9 mouse cellular contexts compared by ENCODE assay signal in genomic region chr11:63413106-63413505, GRCm38 (mm10).
DNase-seq lines count a peak whose midpoint lies in the region; ATAC-seq and TF ChIP-seq lines count a peak whose summit lies in the region.
"Had no signal": no experiment of that assay in that cellular context is flagged by ENCODE, and none has a peak within 500 bp of the region (broad histone marks: within the 10 kb centered on the region; RNA-seq: fewer than 3 reads in every experiment).

No protein-coding gene starts in this region.

- no peak overlapping the region for H3K27ac ChIP-seq in kidney, embryonic 15.5 days
- no peak overlapping the region for H3K27ac ChIP-seq in heart, postnatal 0 days (ENCODE audit: low read depth)
- H3K27ac ChIP-seq in limb, embryonic 14.5 days (replicated peaks; ENCODE audit: low read depth, low read length): no peak overlapping the region
- H3K27ac ChIP-seq in neural tube, embryonic 14.5 days (ENCODE audit: low read depth, low read length): no peak overlapping the region

- H3K9ac ChIP-seq in kidney, embryonic 15.5 days: peak overlapping the region; percentile 4; the same call in 1 of the 2 replicates
- H3K9ac ChIP-seq in heart, postnatal 0 days (replicated peaks; ENCODE audit: low read depth, low read length): no peak overlapping the region
- peak overlapping the region; percentile 29 for H3K9ac ChIP-seq in limb, embryonic 14.5 days (ENCODE audit: low read depth, low read length, severe bottlenecking)
- no peak overlapping the region for H3K9ac ChIP-seq in neural tube, embryonic 14.5 days (replicated peaks; ENCODE audit: low read depth, low read length)

- H3K4me3 ChIP-seq in kidney, embryonic 15.5 days (replicated peaks): peak overlapping the region; percentile 35
- H3K4me3 ChIP-seq in heart, postnatal 0 days (ENCODE audit: low read depth, low read length): peak overlapping the region; percentile 28
- H3K4me3 ChIP-seq in limb, embryonic 14.5 days (replicated peaks; ENCODE audit: low read length): peak overlapping the region; percentile 25
- H3K4me3 ChIP-seq in neural tube, embryonic 14.5 days (ENCODE audit: low read depth, low read length): no peak overlapping the region

- H3K4me1 ChIP-seq in kidney, embryonic 15.5 days: peaks cover 14% of the 10 kb centered on the region
- no peaks in the 10 kb centered on the region for H3K4me1 ChIP-seq in heart, postnatal 0 days (ENCODE audit: control insufficient read depth, insufficient read depth)
- peaks cover 6% of the 10 kb centered on the region; the same call in 1 of the 2 replicates for H3K4me1 ChIP-seq in limb, embryonic 14.5 days (ENCODE audit: control insufficient read depth, insufficient read depth, low read length)
- peaks cover 5% of the 10 kb centered on the region; the same call in 1 of the 2 replicates for H3K4me1 ChIP-seq in neural tube, embryonic 14.5 days (ENCODE audit: control insufficient read depth, insufficient read depth, low read length)

- WGBS in kidney, embryonic 15.5 days: 14% methylated on average over 13 of the region's 13 CpGs
- 26% methylated on average over 13 of the region's 13 CpGs for WGBS in heart, postnatal 0 days
- 26% methylated on average over 13 of the region's 13 CpGs for WGBS in limb, embryonic 14.5 days
- 9% methylated on average over 13 of the region's 13 CpGs for WGBS in neural tube, embryonic 14.5 days

- TF ChIP-seq POLR2A in limb, embryonic 14.5 days (IDR thresholded peaks at IDR 0.05; ENCODE audit: borderline replicate concordance, extremely low read depth, insufficient read depth, insufficient read length): no peak

- peak overlapping the region; percentile 64 for H3K4me2 ChIP-seq in kidney, embryonic 15.5 days
- peak overlapping the region; percentile 60 for H3K4me2 ChIP-seq in heart, postnatal 0 days (ENCODE audit: low read depth, low read length)
- H3K4me2 ChIP-seq in limb, embryonic 14.5 days (replicated peaks; ENCODE audit: low read depth, low read length, severe bottlenecking): peak overlapping the region; percentile 45
- peak overlapping the region; percentile 37 for H3K4me2 ChIP-seq in neural tube, embryonic 14.5 days (ENCODE audit: low read depth, low read length)

- no peaks in the 10 kb centered on the region for H3K36me3 ChIP-seq in kidney, embryonic 15.5 days
- no peaks in the 10 kb centered on the region for H3K36me3 ChIP-seq in heart, postnatal 0 days (replicated peaks; ENCODE audit: control insufficient read depth, insufficient read depth, low read length)
- H3K36me3 ChIP-seq in limb, embryonic 14.5 days (ENCODE audit: control insufficient read depth, insufficient read depth, low read length): no peaks in the 10 kb centered on the region
- H3K36me3 ChIP-seq in neural tube, embryonic 14.5 days (ENCODE audit: control insufficient read depth, insufficient read depth, low read length): no peaks in the 10 kb centered on the region

- intact Hi-C loops in gastrocnemius, postnatal 14 days (cut with DNase I; ENCODE audit: low total_unique reads): no loop called here

- no peaks in the 10 kb centered on the region for H3K9me3 ChIP-seq in kidney, embryonic 15.5 days (replicated peaks)
- no peaks in the 10 kb centered on the region for H3K9me3 ChIP-seq in heart, postnatal 0 days (replicated peaks; ENCODE audit: control insufficient read depth, low read length)
- H3K9me3 ChIP-seq in limb, embryonic 14.5 days (ENCODE audit: control insufficient read depth, low read length): no peaks in the 10 kb centered on the region
- H3K9me3 ChIP-seq in neural tube, embryonic 14.5 days (ENCODE audit: control insufficient read depth, low read length): no peaks in the 10 kb centered on the region

- ATAC-seq in kidney, embryonic 15.5 days (replicated peaks; ENCODE audit: low FRiP score): no peak
- ATAC-seq in heart, postnatal 0 days (ENCODE audit: insufficient read depth, low read depth): no peak
- ATAC-seq in limb, embryonic 14.5 days (ENCODE audit: low FRiP score, low read depth): no peak
- no peak for ATAC-seq in neural tube, embryonic 14.5 days (ENCODE audit: low read depth)
- ATAC-seq in megakaryocyte-erythroid progenitor cell, adult 5-6 weeks (replicated peaks; ENCODE audit: low FRiP score, low TSS enrichment, poor library complexity, severe bottlenecking): no peak

- TF ChIP-seq CTCF in heart, postnatal 0 days (IDR thresholded peaks at IDR 0.05; ENCODE audit: low read depth): no peak

- no peak for TF ChIP-seq EP300 in heart, postnatal 0 days (IDR thresholded peaks at IDR 0.05; ENCODE audit: low read depth)

- no peak for DNase-seq in kidney, adult 9 months
- DNase-seq in heart, postnatal 0 days (ENCODE audit: low spot score): no peak
- no peak for DNase-seq in limb, embryonic 14.5 days (ENCODE audit: low spot score)
- DNase-seq in gastrocnemius, postnatal 14 days: no peak
- no peak for DNase-seq in cerebellum, adult 9-11 months
- DNase-seq: right cerebral cortex, postnatal 14 days had no signal

- peaks cover 11% of the 10 kb centered on the region for H3K27me3 ChIP-seq in kidney, embryonic 15.5 days
- no peaks in the 10 kb centered on the region for H3K27me3 ChIP-seq in heart, postnatal 0 days (ENCODE audit: control insufficient read depth, insufficient read depth, low read length)
- H3K27me3 ChIP-seq in limb, embryonic 14.5 days (ENCODE audit: control insufficient read depth, insufficient read depth, low read length): no peaks in the 10 kb centered on the region
- no peaks in the 10 kb centered on the region for H3K27me3 ChIP-seq in neural tube, embryonic 14.5 days (ENCODE audit: control insufficient read depth, insufficient read depth, low read length)

Comparison
In these comparisons a context has a peak if more than half of its experiments do, and no peak if none do; other contexts are left out.
1. H3K9ac ChIP-seq: peak in kidney, embryonic 15.5 days (single experiment) and limb, embryonic 14.5 days (single experiment); none in heart, postnatal 0 days (single experiment) and neural tube, embryonic 14.5 days (single experiment).
2. Peak in every context shown above with its lines, with median percentiles within 50 percentile points of each other: H3K4me2 ChIP-seq.